Mouse (Mus musculus): Measurements from ENCODE around the gene Hadha.

GRCm38 (mm10) chr5:30198257-30198656, 43.3 kb upstream of the Hadha start:
- no peak for TF ChIP-seq POLR2A (IDR thresholded peaks at IDR 0.05; ENCODE audit: borderline replicate concordance, low read depth, low read length)
- TF ChIP-seq CTCF (IDR thresholded peaks at IDR 0.05; ENCODE audit: low read depth, low read length), result no peak

All from bone marrow macrophage, adult 2 months (primary cell).